Mouse (Mus musculus) lung, postnatal 0 days (tissue): ENCODE measurements at regions not wholly inside any gene's neighbourhood (a gene's known extent, or its start where the extent isn't known, plus 50 kb on each side); places are given as distances from the start of the nearest gene placed in this dataset.

Source experiments
- ATAC-seq: fragments of 200-750 bp; cut with Nextera tagmentation; 2 replicates; pipeline ENCODE4 v1.8.0; 2017; ENCODE audit warnings: moderate library complexity
- DNase-seq: peaks from one replicate; pipeline ENCODE4 v3.0.0-alpha.2; 2016; ENCODE audit warnings: low spot score
- H3K27ac ChIP-seq: fragments of 300-500 bp; sonication (generic); 2 replicates; pipeline ENCODE4 v1.5.1; 2014; ENCODE audit warnings: antibody characterized with exemption, mild to moderate bottlenecking, low read length, mixed read lengths
- H3K27me3 ChIP-seq: fragments of 300-500 bp; sonication (generic); replicated peaks from 2 replicates; pipeline ENCODE4 v1.6.1; 2014; ENCODE audit warnings: low read length, mixed read lengths; ENCODE audit not compliant: insufficient read depth
- H3K36me3 ChIP-seq: fragments of 300-500 bp; sonication (generic); 2 replicates; pipeline ENCODE4 v1.6.1; 2014; ENCODE audit warnings: low read length, mixed read lengths; ENCODE audit not compliant: insufficient read depth
- H3K4me1 ChIP-seq: fragments of 300-500 bp; sonication (generic); 2 replicates; pipeline ENCODE4 v1.6.1; 2014; ENCODE audit warnings: antibody characterized with exemption, low read depth, low read length, mixed read lengths; ENCODE audit not compliant: insufficient read depth
- H3K4me2 ChIP-seq: fragments of 300-500 bp; sonication (generic); replicated peaks from 2 replicates; pipeline ENCODE4 v1.6.1; 2014; ENCODE audit warnings: low read depth, mild to moderate bottlenecking, low read length, moderate library complexity, mixed read lengths
- H3K4me3 ChIP-seq: fragments of 300-500 bp; sonication (generic); 2 replicates; pipeline ENCODE4 v1.5.1; 2014; ENCODE audit warnings: low read depth, low read length
- H3K9ac ChIP-seq: fragments of 300-500 bp; sonication (generic); replicated peaks from 2 replicates; pipeline ENCODE4 v1.6.1; 2014; ENCODE audit warnings: low read depth, mild to moderate bottlenecking
- H3K9me3 ChIP-seq: fragments of 300-500 bp; sonication (generic); 2 replicates; pipeline ENCODE4 v1.6.1; 2016; ENCODE audit warnings: low read length, mixed read lengths
- CTCF ChIP-seq: IDR thresholded peaks from 2 replicates; pipeline ENCODE4 v1.5.1; 2016; ENCODE audit warnings: antibody characterized with exemption, mild to moderate bottlenecking
- EP300 ChIP-seq: IDR thresholded peaks from 2 replicates; pipeline ENCODE4 v1.6.1; 2016; ENCODE audit warnings: antibody characterized with exemption, mild to moderate bottlenecking, control low read depth
- WGBS: fragments of 180-500 bp; shearing (Covaris S2); extraction: QIAGEN DNeasy Blood & Tissue Kit; methylation state at CpG from one replicate; pipeline ENCODE4 v1.1.7; 2014; 5-methylcytosine and 5-hydroxymethylcytosine counted together

DNA sequence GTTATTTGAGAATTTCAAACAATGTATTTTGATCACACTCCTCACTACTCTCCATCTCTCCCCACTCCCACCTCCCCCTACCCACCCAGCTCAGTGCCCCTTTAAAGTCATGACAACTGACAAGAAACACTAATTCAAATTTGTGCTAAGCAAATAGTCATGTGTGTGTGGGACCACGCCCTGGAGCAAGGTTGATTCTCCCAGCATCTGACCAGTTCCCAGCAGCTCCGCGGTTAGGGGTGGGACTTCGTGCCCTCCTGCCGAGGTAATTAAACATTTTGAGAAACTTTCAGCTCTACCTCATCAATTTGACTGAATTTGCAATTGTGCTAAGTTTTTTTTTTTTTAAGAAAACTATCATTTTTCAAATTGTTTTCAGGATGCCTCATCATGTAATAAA lies 74.5 kb downstream of the Gpr6 start:
- Histone ChIP-seq H3K27ac (no peak overlapping the region), H3K27me3 (no peaks in the 10 kb centered on the region), H3K4me1 (no peaks in the 10 kb centered on the region), H3K9me3 (no peaks in the 10 kb centered on the region), H3K4me3 (no peak overlapping the region), H3K9ac (no peak overlapping the region), H3K36me3 (no peaks in the 10 kb centered on the region), H3K4me2 (no peak overlapping the region)
- DNase-seq (no peak), ATAC-seq (no peak)
- TF ChIP-seq EP300 (no peak), CTCF (no peak)
- 52% methylated on average over 5 of the region's 5 CpGs for WGBS
